Mouse (Mus musculus) spleen, adult 2 months (tissue): Measurements from ENCODE around the gene Inhbb. TPM values are rescaled to one million over a fixed set of nuclear protein-coding genes. Genes with fewer than 3 reads are reported as not detected.

ENCODE experiments used
- DNase-seq, 2 experiments: peaks; one replicate each; pipeline versions ENCODE4 v3.0.0 to v3.0.0-alpha.2; 2012 to 2021; ENCODE audit warnings: low spot score in 2 of 2, low read depth in 1 of 2
- H3K27ac ChIP-seq: fragments of 200-500 bp; 2 replicates; pipeline ENCODE4 v1.5.1; 2012; ENCODE audit warnings: low read length, inconsistent platforms; ENCODE audit not compliant: insufficient read depth
- H3K27me3 ChIP-seq: fragments of 200-500 bp; 2 replicates; pipeline ENCODE4 v1.6.1; 2012; ENCODE audit warnings: mild to moderate bottlenecking, moderate library complexity, low read length, inconsistent platforms; ENCODE audit not compliant: control insufficient read depth, insufficient read depth
- H3K36me3 ChIP-seq: fragments of 200-500 bp; 2 replicates; pipeline ENCODE4 v1.6.1; 2012; ENCODE audit warnings: mild to moderate bottlenecking, low read length, inconsistent platforms; ENCODE audit not compliant: control insufficient read depth, insufficient read depth
- H3K4me1 ChIP-seq: fragments of 200-500 bp; 2 replicates; pipeline ENCODE4 v1.6.1; 2011; ENCODE audit warnings: inconsistent platforms; ENCODE audit not compliant: control insufficient read depth, insufficient read depth, insufficient read length
- H3K4me3 ChIP-seq: fragments of 200-500 bp; 2 replicates; pipeline ENCODE4 v1.5.1; 2011; ENCODE audit warnings: mild to moderate bottlenecking, inconsistent platforms; ENCODE audit not compliant: insufficient read depth, insufficient read length; ENCODE audit errors: extremely low read depth
- CTCF ChIP-seq: fragments of 200-500 bp; IDR thresholded peaks from 2 replicates; pipeline ENCODE4 v1.5.1; 2011; ENCODE audit warnings: mild to moderate bottlenecking, inconsistent platforms; ENCODE audit not compliant: insufficient read depth, insufficient read length, insufficient replicate concordance; ENCODE audit errors: extremely low read depth
- POLR2A ChIP-seq: fragments of 200-500 bp; IDR thresholded peaks from 2 replicates; pipeline ENCODE4 v1.6.1; 2011; ENCODE audit warnings: low read depth, low read length, inconsistent platforms
- WGBS: fragments of 180-500 bp; shearing (Covaris S2); methylation state at CpG from one replicate; pipeline ENCODE4 v1.1.7; 2018; 5-methylcytosine and 5-hydroxymethylcytosine counted together
- polyA plus RNA-seq: library from polyadenylated mRNA; depleted of rRNA; stranded (reverse); fragments of >200 nt; gene quantifications from 2 replicates; pipeline ENCODE4 v1.2.3, GENCODE M21; 2012

The Inhbb gene
- polyA plus RNA-seq, 1 experiment, result 3.6 TPM

GRCm38 (mm10) chr1:119437401-119437800 is 15.4 kb upstream of the Inhbb start:
- TF ChIP-seq CTCF, result no peak
- TF ChIP-seq POLR2A, result no peak
- no peaks in the 10 kb centered on the region for H3K36me3 ChIP-seq
- 91% methylated on average over 6 of the region's 6 CpGs for whole genome bisulfite sequencing

GRCm38 (mm10) chr1:119424141-119424860 is 2.3 kb upstream of the Inhbb start:
- Histone ChIP-seq H3K36me3 (no peaks in the 10 kb centered on the region), H3K27ac (no peak overlapping the region), H3K4me1 (peaks cover 6% of the 10 kb centered on the region; the same call in 1 of the 2 replicates), H3K4me3 (no peak overlapping the region), H3K27me3 (peaks cover 24% of the 10 kb centered on the region)
- DNase-seq, result no peak
- WGBS, result 27% methylated on average over 6 of the region's 6 CpGs
- no peak for TF ChIP-seq POLR2A
- no peak for TF ChIP-seq CTCF

More at GRCm38 (mm10) chr1:119437401-119437800, 15.4 kb upstream of the Inhbb start:
- no peaks in the 10 kb centered on the region for H3K27me3 ChIP-seq
- no peak overlapping the region for H3K4me3 ChIP-seq
- DNase-seq, result no peak
- no peaks in the 10 kb centered on the region for H3K4me1 ChIP-seq
- H3K27ac ChIP-seq, result no peak overlapping the region

GRCm38 (mm10) chr1:119423510-119423909 is 1.5 kb upstream of the Inhbb start:
- H3K27me3 ChIP-seq, result peaks cover 26% of the 10 kb centered on the region
- no peak for DNase-seq
- H3K4me3 ChIP-seq, result no peak overlapping the region
- 10% methylated on average over 14 of the region's 14 CpGs for WGBS
- no peak overlapping the region for H3K27ac ChIP-seq
- H3K36me3 ChIP-seq, result no peaks in the 10 kb centered on the region
- H3K4me1 ChIP-seq, result peaks cover 6% of the 10 kb centered on the region; the same call in 1 of the 2 replicates
- no peak for TF ChIP-seq POLR2A
- no peak for TF ChIP-seq CTCF

- WGBS, result 4% methylated on average over 29 of the region's 32 CpGs
- H3K27ac ChIP-seq, result no peak overlapping the region
- peaks cover 6% of the 10 kb centered on the region; the same call in 1 of the 2 replicates for H3K4me1 ChIP-seq
- TF ChIP-seq POLR2A (no peak), CTCF (no peak)
- DNase-seq, result no peak
- H3K36me3 ChIP-seq, result no peaks in the 10 kb centered on the region
- peaks cover 28% of the 10 kb centered on the region for H3K27me3 ChIP-seq
- H3K4me3 ChIP-seq, result peak overlapping the region; percentile 33; the same call in 1 of the 2 replicates
These were observed 490 bp upstream of the Inhbb start for GRCm38 (mm10) chr1:119422460-119423015.

- TF ChIP-seq POLR2A (no peak), CTCF (no peak)
- Histone ChIP-seq H3K27ac (no peak overlapping the region), H3K4me3 (peak overlapping the region; percentile 33; the same call in 1 of the 2 replicates), H3K36me3 (no peaks in the 10 kb centered on the region), H3K4me1 (peaks cover 6% of the 10 kb centered on the region; the same call in 1 of the 2 replicates), H3K27me3 (peaks cover 28% of the 10 kb centered on the region)
- 1% methylated on average over 42 of the region's 78 CpGs for WGBS
- no peak for DNase-seq
These were observed 968 bp downstream of the Inhbb start for GRCm38 (mm10) chr1:119420984-119421575.

- no peak overlapping the region for H3K27ac ChIP-seq
- WGBS, result 6% methylated on average over 76 of the region's 76 CpGs
- DNase-seq, result no peak
- H3K27me3 ChIP-seq, result peaks cover 28% of the 10 kb centered on the region
- H3K4me3 ChIP-seq, result peak overlapping the region; percentile 7; the same call in 1 of the 2 replicates
- peaks cover 6% of the 10 kb centered on the region; the same call in 1 of the 2 replicates for H3K4me1 ChIP-seq
- H3K36me3 ChIP-seq, result no peaks in the 10 kb centered on the region
- TF ChIP-seq POLR2A (no peak), CTCF (no peak)
These were observed 1.7 kb downstream of the Inhbb start for GRCm38 (mm10) chr1:119420189-119420983.
